Mouse (Mus musculus): Measurements from ENCODE around the gene Ide. TPM values are rescaled to one million over a fixed set of nuclear protein-coding genes. Genes with fewer than 3 reads are reported as not detected.

Ide gene
- polyA plus RNA-seq, 1 experiment from 2014 or later: 58.6 TPM

GRCm38 (mm10) chr19:37306176-37306575, 31.5 kb downstream of the Ide start:
- WGBS: 87% methylated on average over 3 of the region's 3 CpGs
- no peaks in the 10 kb centered on the region for H3K4me1 ChIP-seq
- no peak for ATAC-seq (ENCODE audit: insufficient number of reproducible peaks, low FRiP score, low TSS enrichment, low read depth)
- H3K36me3 ChIP-seq: peaks cover 5% of the 10 kb centered on the region; the same call in 1 of the 2 replicates
- no peak overlapping the region for H3K9ac ChIP-seq
- H3K9me3 ChIP-seq (replicated peaks): no peaks in the 10 kb centered on the region
- H3K27me3 ChIP-seq: no peaks in the 10 kb centered on the region
- no peak overlapping the region for H3K4me3 ChIP-seq (replicated peaks)
- H3K27ac ChIP-seq (replicated peaks): no peak overlapping the region
- H3K4me2 ChIP-seq (replicated peaks): no peak overlapping the region

- H3K9ac ChIP-seq: no peak overlapping the region
- no peaks in the 10 kb centered on the region for H3K9me3 ChIP-seq (replicated peaks)
- no peak overlapping the region for H3K4me2 ChIP-seq (replicated peaks)
- H3K27me3 ChIP-seq: no peaks in the 10 kb centered on the region
- H3K4me3 ChIP-seq (replicated peaks): no peak overlapping the region
- ATAC-seq (ENCODE audit: insufficient number of reproducible peaks, low FRiP score, low TSS enrichment, low read depth): no peak
- H3K4me1 ChIP-seq: no peaks in the 10 kb centered on the region
- H3K27ac ChIP-seq (replicated peaks): no peak overlapping the region
- WGBS: 89% methylated on average over 5 of the region's 5 CpGs
- no peaks in the 10 kb centered on the region; the same call in 1 of the 2 replicates for H3K36me3 ChIP-seq
These were observed 32.8 kb downstream of the Ide start for GRCm38 (mm10) chr19:37304866-37305265.

GRCm38 (mm10) chr19:37304006-37304405, 33.6 kb downstream of the Ide start:
- no peaks in the 10 kb centered on the region for H3K27me3 ChIP-seq
- no peak overlapping the region for H3K27ac ChIP-seq (replicated peaks)
- no peaks in the 10 kb centered on the region; the same call in 1 of the 2 replicates for H3K36me3 ChIP-seq
- H3K4me2 ChIP-seq (replicated peaks): no peak overlapping the region
- no peaks in the 10 kb centered on the region for H3K4me1 ChIP-seq
- H3K9ac ChIP-seq: no peak overlapping the region
- 68% methylated on average over 4 of the region's 4 CpGs for WGBS
- ATAC-seq (ENCODE audit: insufficient number of reproducible peaks, low FRiP score, low TSS enrichment, low read depth): no peak
- no peak overlapping the region for H3K4me3 ChIP-seq (replicated peaks)
- no peaks in the 10 kb centered on the region for H3K9me3 ChIP-seq (replicated peaks)

- H3K4me2 ChIP-seq (replicated peaks): no peak overlapping the region
- 84% methylated on average over 3 of the region's 3 CpGs for whole genome bisulfite sequencing
- no peak overlapping the region for H3K9ac ChIP-seq
- H3K36me3 ChIP-seq: no peaks in the 10 kb centered on the region
- no peak overlapping the region for H3K4me3 ChIP-seq (replicated peaks)
- no peaks in the 10 kb centered on the region for H3K4me1 ChIP-seq
- H3K27me3 ChIP-seq: no peaks in the 10 kb centered on the region
- H3K27ac ChIP-seq (replicated peaks): no peak overlapping the region
- ATAC-seq (ENCODE audit: insufficient number of reproducible peaks, low FRiP score, low TSS enrichment, low read depth): no peak
- no peaks in the 10 kb centered on the region for H3K9me3 ChIP-seq (replicated peaks)
These were observed 35.9 kb downstream of the Ide start for GRCm38 (mm10) chr19:37301733-37302132.

GRCm38 (mm10) chr19:37291676-37292075, 46.0 kb downstream of the Ide start:
- no peak for ATAC-seq (ENCODE audit: insufficient number of reproducible peaks, low FRiP score, low TSS enrichment, low read depth)
- H3K9ac ChIP-seq: no peak overlapping the region
- peaks cover 5% of the 10 kb centered on the region; the same call in 1 of the 2 replicates for H3K36me3 ChIP-seq
- H3K4me3 ChIP-seq (replicated peaks): no peak overlapping the region
- 63% methylated on average over 4 of the region's 4 CpGs for WGBS
- H3K4me1 ChIP-seq: no peaks in the 10 kb centered on the region
- H3K27me3 ChIP-seq: no peaks in the 10 kb centered on the region
- no peaks in the 10 kb centered on the region for H3K9me3 ChIP-seq (replicated peaks)
- no peak overlapping the region for H3K4me2 ChIP-seq (replicated peaks)
- H3K27ac ChIP-seq (replicated peaks): no peak overlapping the region

GRCm38 (mm10) chr19:37290906-37291305, 46.7 kb downstream of the Ide start:
- 77% methylated on average over 8 of the region's 8 CpGs for WGBS
- no peak overlapping the region for H3K4me2 ChIP-seq (replicated peaks)
- no peaks in the 10 kb centered on the region for H3K27me3 ChIP-seq
- H3K9ac ChIP-seq: no peak overlapping the region
- H3K27ac ChIP-seq (replicated peaks): no peak overlapping the region
- peaks cover 6% of the 10 kb centered on the region; the same call in 1 of the 2 replicates for H3K36me3 ChIP-seq
- ATAC-seq (ENCODE audit: insufficient number of reproducible peaks, low FRiP score, low TSS enrichment, low read depth): no peak
- H3K4me3 ChIP-seq (replicated peaks): no peak overlapping the region
- H3K4me1 ChIP-seq: no peaks in the 10 kb centered on the region
- H3K9me3 ChIP-seq (replicated peaks): no peaks in the 10 kb centered on the region

GRCm38 (mm10) chr19:37284775-37285174, 52.9 kb downstream of the Ide start:
- no peak overlapping the region for H3K4me3 ChIP-seq (replicated peaks)
- no peak overlapping the region for H3K9ac ChIP-seq
- H3K4me2 ChIP-seq (replicated peaks): no peak overlapping the region
- no peaks in the 10 kb centered on the region for H3K27me3 ChIP-seq
- peaks cover 16% of the 10 kb centered on the region; the same call in 1 of the 2 replicates for H3K36me3 ChIP-seq
- WGBS: 76% methylated on average over 9 of the region's 9 CpGs
- no peaks in the 10 kb centered on the region for H3K4me1 ChIP-seq
- no peak overlapping the region for H3K27ac ChIP-seq (replicated peaks)
- ATAC-seq (ENCODE audit: insufficient number of reproducible peaks, low FRiP score, low TSS enrichment, low read depth): no peak
- no peaks in the 10 kb centered on the region for H3K9me3 ChIP-seq (replicated peaks)

- Histone ChIP-seq H3K36me3 (peaks cover 20% of the 10 kb centered on the region), H3K27ac (replicated peaks) (no peak overlapping the region), H3K9ac (no peak overlapping the region), H3K4me2 (replicated peaks) (no peak overlapping the region), H3K4me3 (replicated peaks) (no peak overlapping the region), H3K9me3 (replicated peaks) (no peaks in the 10 kb centered on the region), H3K4me1 (no peaks in the 10 kb centered on the region), H3K27me3 (no peaks in the 10 kb centered on the region)
- no peak for ATAC-seq (ENCODE audit: insufficient number of reproducible peaks, low FRiP score, low TSS enrichment, low read depth)
- WGBS: 91% methylated on average over 6 of the region's 6 CpGs
These were observed 54.5 kb downstream of the Ide start for GRCm38 (mm10) chr19:37283166-37283565.

GRCm38 (mm10) chr19:37281710-37282109, 55.9 kb downstream of the Ide start:
- no peaks in the 10 kb centered on the region for H3K27me3 ChIP-seq
- 70% methylated on average over 1 of the region's 1 CpGs for WGBS
- H3K9me3 ChIP-seq (replicated peaks): no peaks in the 10 kb centered on the region
- H3K36me3 ChIP-seq: peaks cover 20% of the 10 kb centered on the region
- no peak overlapping the region for H3K27ac ChIP-seq (replicated peaks)
- H3K4me2 ChIP-seq (replicated peaks): no peak overlapping the region
- no peaks in the 10 kb centered on the region for H3K4me1 ChIP-seq
- no peak for ATAC-seq (ENCODE audit: insufficient number of reproducible peaks, low FRiP score, low TSS enrichment, low read depth)
- H3K4me3 ChIP-seq (replicated peaks): no peak overlapping the region
- no peak overlapping the region for H3K9ac ChIP-seq

- ATAC-seq (ENCODE audit: insufficient number of reproducible peaks, low FRiP score, low TSS enrichment, low read depth): no peak
- WGBS: 63% methylated on average over 1 of the region's 1 CpGs
- Histone ChIP-seq H3K36me3 (peaks cover 24% of the 10 kb centered on the region), H3K27ac (replicated peaks) (no peak overlapping the region), H3K4me1 (no peaks in the 10 kb centered on the region), H3K4me2 (replicated peaks) (no peak overlapping the region), H3K9me3 (replicated peaks) (no peaks in the 10 kb centered on the region), H3K27me3 (no peaks in the 10 kb centered on the region), H3K4me3 (replicated peaks) (no peak overlapping the region), H3K9ac (no peak overlapping the region)
These were observed 58.5 kb downstream of the Ide start for GRCm38 (mm10) chr19:37279194-37279593.

- Histone ChIP-seq H3K4me1 (no peaks in the 10 kb centered on the region), H3K27me3 (no peaks in the 10 kb centered on the region), H3K4me3 (replicated peaks) (no peak overlapping the region), H3K9ac (no peak overlapping the region), H3K36me3 (peaks cover 20% of the 10 kb centered on the region), H3K27ac (replicated peaks) (no peak overlapping the region), H3K9me3 (replicated peaks) (no peaks in the 10 kb centered on the region), H3K4me2 (replicated peaks) (no peak overlapping the region)
- 78% methylated on average over 9 of the region's 9 CpGs for WGBS
- ATAC-seq (ENCODE audit: insufficient number of reproducible peaks, low FRiP score, low TSS enrichment, low read depth): no peak
These were observed 62.1 kb downstream of the Ide start for GRCm38 (mm10) chr19:37275555-37275954.

GRCm38 (mm10) chr19:37269106-37269505, 68.5 kb downstream of the Ide start:
- no peak overlapping the region for H3K4me3 ChIP-seq (replicated peaks)

More at GRCm38 (mm10) chr19:37269106-37269505, 68.5 kb downstream of the Ide start:
- H3K9me3 ChIP-seq (replicated peaks): no peaks in the 10 kb centered on the region
- 88% methylated on average over 16 of the region's 16 CpGs for WGBS
- no peak for ATAC-seq (ENCODE audit: insufficient number of reproducible peaks, low FRiP score, low TSS enrichment, low read depth)
- H3K4me1 ChIP-seq: no peaks in the 10 kb centered on the region
- no peaks in the 10 kb centered on the region for H3K27me3 ChIP-seq
- peaks cover 8% of the 10 kb centered on the region; the same call in 1 of the 2 replicates for H3K36me3 ChIP-seq
- no peak overlapping the region for H3K4me2 ChIP-seq (replicated peaks)
- H3K9ac ChIP-seq: no peak overlapping the region
- H3K27ac ChIP-seq (replicated peaks): no peak overlapping the region
